In genomic region chr13:82620749-82621148, GRCm38 (mm10) we compare ENCODE assay signal across 17 mouse cellular contexts.
DNase-seq lines count a peak whose midpoint lies in the region; ATAC-seq and TF ChIP-seq lines count a peak whose summit lies in the region.
"Had no signal": no experiment of that assay in that cellular context is flagged by ENCODE, and none has a peak within 500 bp of the region (broad histone marks: within the 10 kb centered on the region; RNA-seq: fewer than 3 reads in every experiment).

No protein-coding gene starts in this region.

- H3K4me2 ChIP-seq in forebrain, embryonic 12.5 days, result no peak overlapping the region
- H3K4me2 ChIP-seq in hindbrain, embryonic 15.5 days, result no peak overlapping the region
- H3K4me2 ChIP-seq in midbrain, postnatal 0 days (ENCODE audit: low read depth, low read length, poor library complexity, severe bottlenecking), result no peak overlapping the region
- H3K4me2 ChIP-seq: heart, embryonic 15.5 days had no signal

- H3K36me3 ChIP-seq in forebrain, embryonic 12.5 days (replicated peaks), result no peaks in the 10 kb centered on the region
- no peaks in the 10 kb centered on the region for H3K36me3 ChIP-seq in hindbrain, embryonic 15.5 days
- H3K36me3 ChIP-seq in midbrain, postnatal 0 days (ENCODE audit: insufficient read depth, low read length), result no peaks in the 10 kb centered on the region
- H3K36me3 ChIP-seq: G1E; heart, embryonic 15.5 days had no signal

- WGBS in forebrain, embryonic 12.5 days, result 18% methylated on average over 1 of the region's 1 CpGs
- 23% methylated on average over 1 of the region's 1 CpGs for WGBS in hindbrain, embryonic 15.5 days
- 16% methylated on average over 1 of the region's 1 CpGs for WGBS in midbrain, postnatal 0 days

- TF ChIP-seq CTCF in midbrain, postnatal 0 days (IDR thresholded peaks at IDR 0.05), result no peak

- H3K9ac ChIP-seq in forebrain, embryonic 12.5 days, result no peak overlapping the region
- H3K9ac ChIP-seq in hindbrain, embryonic 15.5 days, result no peak overlapping the region
- no peak overlapping the region for H3K9ac ChIP-seq in midbrain, postnatal 0 days (replicated peaks; ENCODE audit: low read length, poor library complexity, severe bottlenecking)
- H3K9ac ChIP-seq: heart, embryonic 15.5 days had no signal

- ATAC-seq in forebrain, embryonic 12.5 days (ENCODE audit: low FRiP score), result peak; percentile 91
- ATAC-seq in hindbrain, embryonic 15.5 days (ENCODE audit: low FRiP score, low read depth), result peak; percentile 68; the same call in 1 of the 2 replicates
- no peak for ATAC-seq in midbrain, postnatal 0 days (ENCODE audit: low FRiP score)
- ATAC-seq: inflammation-experienced regulatory T-cells, adult 6 months had no signal

- H3K4me3 ChIP-seq in forebrain, embryonic 12.5 days (replicated peaks), result no peak overlapping the region
- H3K4me3 ChIP-seq in hindbrain, embryonic 15.5 days, result no peak overlapping the region
- H3K4me3 ChIP-seq in midbrain, postnatal 0 days (ENCODE audit: low read depth, low read length), result no peak overlapping the region
- H3K4me3 ChIP-seq: erythroblast, embryonic 14.5 days; heart, embryonic 15.5 days had no signal

- 0 out of 2 replicates have a peak, but pooled peaks cover 8% of the 10 kb centered on the region for H3K4me1 ChIP-seq in forebrain, embryonic 12.5 days
- H3K4me1 ChIP-seq in hindbrain, embryonic 15.5 days (replicated peaks), result peaks cover 11% of the 10 kb centered on the region; the same call in 1 of the 2 replicates
- no peaks in the 10 kb centered on the region for H3K4me1 ChIP-seq in midbrain, postnatal 0 days (ENCODE audit: insufficient read depth, low read length)
- H3K4me1 ChIP-seq: heart, embryonic 15.5 days had no signal

- no peaks in the 10 kb centered on the region for H3K27me3 ChIP-seq in forebrain, embryonic 12.5 days
- no peaks in the 10 kb centered on the region for H3K27me3 ChIP-seq in hindbrain, embryonic 15.5 days
- no peaks in the 10 kb centered on the region for H3K27me3 ChIP-seq in midbrain, postnatal 0 days (ENCODE audit: insufficient read depth, low read length)
- H3K27me3 ChIP-seq: heart, embryonic 15.5 days had no signal

- peak; percentile 2 for DNase-seq in Muller cell, postnatal 12 days (ENCODE audit: inconsistent ontology term)
- DNase-seq in midbrain, postnatal 0 days (ENCODE audit: low spot score), result peak; percentile 42
- no peak for DNase-seq in frontal cortex, postnatal 25 days (ENCODE audit: low spot score in 2 of 2)
- DNase-seq in lung, postnatal 4 days, result no peak
- no peak for DNase-seq in layer of hippocampus, adult 11-12 months (ENCODE audit: low spot score)
- DNase-seq: adrenal gland, postnatal 25 days; cerebellum, adult 9-10 months; heart, adult 18-20 months; lung, postnatal 36 days; right cerebral cortex, postnatal 4 days; thymus, adult 18-20 months had no signal

- no peak overlapping the region for H3K27ac ChIP-seq in forebrain, embryonic 12.5 days
- no peak overlapping the region for H3K27ac ChIP-seq in hindbrain, embryonic 15.5 days (replicated peaks)
- H3K27ac ChIP-seq in midbrain, postnatal 0 days (ENCODE audit: low read depth, low read length), result no peak overlapping the region
- H3K27ac ChIP-seq: heart, embryonic 15.5 days had no signal

- no peaks in the 10 kb centered on the region for H3K9me3 ChIP-seq in forebrain, embryonic 12.5 days
- no peaks in the 10 kb centered on the region for H3K9me3 ChIP-seq in hindbrain, embryonic 15.5 days
- H3K9me3 ChIP-seq in midbrain, postnatal 0 days (ENCODE audit: low read length), result no peaks in the 10 kb centered on the region
- H3K9me3 ChIP-seq: G1E; heart, embryonic 15.5 days had no signal

Comparison
In these comparisons a context has a peak if more than half of its experiments do, and no peak if none do; other contexts are left out.
1. DNase-seq: peak in Muller cell, postnatal 12 days (single experiment) and midbrain, postnatal 0 days (single experiment); none in frontal cortex, postnatal 25 days (0 of 2), lung, postnatal 4 days (0 of 2) and layer of hippocampus, adult 11-12 months (single experiment).